Mouse (Mus musculus) erythroblast, adult 5-6 weeks (primary cell): Measurements from ENCODE around the gene AC141477.1. TPM values are rescaled to one million over a fixed set of nuclear protein-coding genes. Genes with fewer than 3 reads are reported as not detected.

Source experiments
- ATAC-seq: replicated peaks from 2 replicates; pipeline ENCODE4 v1.8.0; 2016; ENCODE audit warnings: moderate number of reproducible peaks, mild to moderate bottlenecking, moderate TSS enrichment, inconsistent platforms; ENCODE audit not compliant: poor library complexity, low FRiP score, severe bottlenecking
- total RNA-seq, 2 experiments: library from RNA; stranded (forward) in 1 of 2; stranded (reverse) in 1 of 2; fragments of 150-400 nt in 1 of 2; fragments of 200-764, 138-1000 nt in 1 of 2; gene quantifications; 2 replicates each; pipeline versions ENCODE4 v1.2.3 to v1.2.4; 2015 to 2017; ENCODE audit warnings: low replicate concordance in 2 of 2

The AC141477.1 gene
- total RNA-seq (2015; ENCODE audit: low replicate concordance) (not detected in 2 replicates), total RNA-seq (2017; ENCODE audit: low replicate concordance) (not detected in 2 replicates)

DNA sequence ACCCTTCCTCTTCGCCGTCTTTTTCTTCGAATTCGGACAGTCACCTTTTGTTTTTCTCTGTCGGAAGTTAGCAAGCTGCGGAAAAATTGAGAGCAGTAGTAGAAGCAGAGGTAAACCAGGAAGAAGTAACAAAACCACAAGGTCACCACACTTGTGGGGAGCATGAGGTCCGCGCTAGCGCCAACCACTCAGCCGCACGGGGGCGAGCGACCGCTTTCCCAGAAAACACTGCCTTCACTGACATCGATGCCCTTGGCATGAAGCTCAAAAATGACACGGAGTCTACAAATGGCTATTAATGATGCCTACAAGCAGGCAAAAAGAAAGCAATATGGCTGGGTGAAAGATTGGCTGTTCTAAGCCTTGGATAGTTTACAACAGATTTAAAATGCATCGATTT, at the start of gene AC141477.1:
TSS of gene AC141477.1 (minus strand) at position 164 of the 400 bp plus-strand sequence.
- no peak for ATAC-seq

DNA sequence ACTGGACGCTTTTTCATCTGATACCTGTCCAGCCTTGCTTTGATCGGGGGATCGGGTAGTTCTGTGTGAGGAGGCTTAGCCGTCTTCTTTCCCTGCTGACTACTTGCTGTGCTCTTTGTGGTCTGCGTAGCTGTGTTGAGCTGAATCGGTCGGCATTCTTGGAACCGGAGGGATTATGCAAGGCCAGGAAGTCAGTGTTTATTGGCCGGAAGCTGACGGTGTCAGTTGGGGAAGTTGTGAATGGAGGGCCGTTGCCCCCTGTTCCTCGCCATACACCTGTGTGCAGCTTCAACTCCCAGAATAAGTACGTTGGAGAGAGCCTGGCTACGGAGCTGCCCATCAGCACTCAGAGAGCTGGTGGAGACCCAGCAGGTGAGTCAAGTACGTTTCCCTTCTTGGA, 49.0 kb upstream of the AC141477.1 start:
- ATAC-seq, result no peak

DNA sequence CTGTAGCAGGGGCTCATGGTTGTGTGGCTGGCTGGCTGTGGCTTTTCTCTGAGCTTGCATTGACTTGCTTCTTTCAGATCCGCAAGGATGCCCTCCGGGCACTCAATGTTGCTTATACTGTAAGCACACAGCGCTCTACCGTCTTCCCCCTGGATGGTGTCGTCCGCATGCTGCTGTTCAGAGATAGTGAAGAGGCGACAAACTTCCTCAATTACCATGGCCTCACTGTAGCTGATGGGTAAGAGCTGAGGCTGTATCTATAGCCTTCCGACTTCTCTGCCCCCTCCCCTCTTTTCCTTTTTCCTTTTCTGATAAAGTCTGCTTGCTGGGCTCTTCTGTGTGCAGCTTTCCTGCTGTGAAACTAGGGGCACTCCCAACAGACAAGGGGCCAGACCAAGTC, 48.0 kb upstream of the AC141477.1 start:
- no peak for ATAC-seq

DNA sequence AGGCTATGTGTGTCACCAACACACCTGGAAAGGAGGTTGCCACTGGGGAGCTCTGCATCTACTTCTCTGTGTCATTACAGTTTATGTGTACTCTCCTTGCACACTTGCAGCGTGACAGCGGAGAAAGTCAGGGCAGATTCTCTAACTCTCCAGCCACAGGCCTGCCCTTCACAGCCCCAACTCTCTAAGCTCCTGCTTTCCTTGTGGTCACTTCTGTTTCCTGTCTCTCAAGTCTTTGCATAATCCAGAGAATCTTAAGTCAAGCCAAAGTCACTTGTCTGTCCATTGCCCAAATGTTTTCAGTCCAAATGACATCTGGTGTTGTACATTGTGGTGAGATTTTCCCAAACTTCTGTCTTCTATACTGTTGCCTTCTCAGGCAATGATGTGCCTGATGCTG, 46.1 kb upstream of the AC141477.1 start:
- ATAC-seq, result no peak

DNA sequence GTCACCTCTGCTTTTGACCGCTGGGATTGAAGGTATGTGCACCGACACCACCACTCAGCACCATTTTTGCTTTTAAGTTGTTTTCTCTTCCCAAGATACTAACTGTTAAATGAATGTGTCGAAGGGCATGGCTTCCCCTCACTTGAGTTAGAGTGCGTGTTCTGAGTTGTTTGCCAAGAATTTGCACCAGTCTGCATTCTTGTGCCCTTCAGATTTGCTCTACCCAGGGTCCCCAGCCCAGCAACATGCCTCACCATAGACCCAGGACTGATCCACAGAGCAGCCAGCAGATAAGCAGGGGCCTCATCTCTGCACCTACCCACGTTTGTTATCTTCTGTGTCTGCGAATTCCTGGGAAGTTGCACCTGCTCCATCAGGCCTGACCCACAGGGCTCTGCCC, 41.2 kb upstream of the AC141477.1 start:
- ATAC-seq, result no peak

DNA sequence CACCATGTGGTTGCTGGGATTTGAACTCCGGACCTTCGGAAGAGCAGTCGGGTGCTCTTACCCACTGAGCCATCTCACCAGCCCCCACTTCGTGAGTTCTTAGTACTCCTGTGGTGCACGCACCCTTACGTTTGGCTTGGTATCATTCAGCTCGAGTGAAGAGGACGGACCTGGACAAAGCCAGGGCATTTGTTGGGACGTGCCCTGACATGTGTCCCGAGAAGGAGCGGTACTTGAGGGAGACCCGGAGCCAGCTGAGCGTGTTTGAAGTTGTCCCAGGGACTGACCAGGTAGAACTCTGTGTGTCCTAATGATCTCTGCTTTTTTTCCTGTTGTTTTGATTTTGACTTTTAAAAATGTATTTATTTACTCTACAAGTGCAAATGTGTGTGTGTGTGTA, 40.6 kb upstream of the AC141477.1 start:
- no peak for ATAC-seq

DNA sequence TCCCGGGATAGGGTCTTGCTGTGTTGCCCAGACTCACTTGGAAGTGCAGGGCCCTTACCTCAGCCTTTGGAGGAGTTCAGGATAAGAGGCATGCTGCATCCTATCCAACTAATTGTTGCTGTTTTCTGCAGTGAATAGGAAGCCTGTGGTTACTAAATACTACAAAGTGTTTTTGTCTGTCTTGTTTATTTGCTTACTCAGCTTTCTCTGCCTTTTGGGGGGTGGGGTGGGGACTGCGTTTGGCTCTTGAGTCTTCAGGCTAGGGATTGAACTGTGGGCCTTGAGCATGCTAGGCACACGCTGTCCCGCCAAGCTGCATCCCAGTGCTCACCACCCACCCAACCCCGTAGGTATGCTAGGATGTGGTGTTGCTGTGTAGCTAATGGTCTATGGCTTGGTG, 33.5 kb upstream of the AC141477.1 start:
- ATAC-seq, result no peak

DNA sequence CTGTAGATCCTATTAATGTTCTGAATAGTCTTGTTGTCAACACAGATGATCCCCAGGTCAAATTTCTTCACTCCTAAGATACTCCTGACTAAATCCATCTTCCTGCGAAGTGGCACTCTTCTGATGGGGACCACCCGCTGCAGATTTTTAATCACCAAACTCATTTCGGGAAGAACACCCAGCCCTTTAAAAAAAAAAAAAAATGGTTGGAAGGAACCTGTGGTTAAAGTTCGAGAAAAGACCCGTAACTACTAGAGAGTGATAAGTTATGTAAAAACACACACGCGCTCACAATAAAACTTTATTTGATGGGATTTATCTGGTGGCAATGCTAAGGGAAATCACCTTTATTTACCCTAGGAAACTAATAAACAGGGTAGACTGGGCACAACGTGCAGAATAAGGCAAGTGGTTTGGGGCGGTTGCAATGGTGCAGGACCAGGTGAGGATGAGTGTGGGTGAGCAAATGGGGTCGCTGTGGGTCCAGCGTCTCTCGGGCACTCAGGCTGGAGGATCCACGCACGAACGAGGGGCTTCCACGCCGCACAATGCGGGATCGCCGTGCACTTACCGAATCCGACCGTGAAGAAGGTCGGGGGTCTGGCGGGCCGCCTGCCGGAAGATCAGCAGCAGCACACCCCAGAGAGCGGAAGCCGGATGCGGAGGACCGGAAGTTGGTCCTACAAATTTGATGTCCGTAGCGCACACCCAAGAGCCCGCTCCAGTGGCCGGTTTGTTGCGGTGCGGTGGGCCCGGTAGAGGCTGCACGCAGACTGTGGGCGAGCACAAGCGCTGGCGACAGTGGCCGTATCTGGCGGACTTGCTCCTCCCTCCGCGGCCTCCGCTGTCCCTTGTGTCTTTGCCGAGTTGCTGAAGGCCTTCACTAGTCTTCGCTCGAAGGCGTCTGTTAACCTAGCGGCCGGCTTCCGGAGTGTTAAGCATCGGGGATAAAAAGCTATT, 28.2 kb upstream of the AC141477.1 start, which contains the start of the genes Mcm3ap and Ybey:
TSS of gene Mcm3ap (plus strand) at position 725 of the 960 bp plus-strand sequence.
TSS of gene Ybey (minus strand) at position 912 of the 960 bp plus-strand sequence.
- peak; percentile 98 for ATAC-seq

DNA sequence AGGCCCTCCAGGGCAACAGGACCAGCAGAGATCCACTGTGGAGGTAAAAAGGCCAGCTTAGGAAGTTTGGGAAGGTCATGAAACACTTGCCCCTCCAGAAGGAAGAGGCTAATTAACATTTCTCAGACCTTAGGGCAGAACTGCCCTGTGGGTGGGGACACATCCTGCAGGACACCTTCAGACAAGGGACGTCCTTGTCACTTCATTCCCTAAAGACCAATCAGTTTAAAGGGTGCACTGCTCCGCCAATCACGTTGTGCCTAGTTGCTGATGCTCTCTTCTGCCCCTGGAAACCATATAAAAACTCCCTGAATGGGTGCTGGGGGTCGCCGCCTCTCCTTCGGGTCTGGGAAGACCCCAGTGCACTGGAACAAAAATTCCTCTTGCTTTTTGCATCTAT, 22.5 kb upstream of the AC141477.1 start:
- ATAC-seq, result no peak

DNA sequence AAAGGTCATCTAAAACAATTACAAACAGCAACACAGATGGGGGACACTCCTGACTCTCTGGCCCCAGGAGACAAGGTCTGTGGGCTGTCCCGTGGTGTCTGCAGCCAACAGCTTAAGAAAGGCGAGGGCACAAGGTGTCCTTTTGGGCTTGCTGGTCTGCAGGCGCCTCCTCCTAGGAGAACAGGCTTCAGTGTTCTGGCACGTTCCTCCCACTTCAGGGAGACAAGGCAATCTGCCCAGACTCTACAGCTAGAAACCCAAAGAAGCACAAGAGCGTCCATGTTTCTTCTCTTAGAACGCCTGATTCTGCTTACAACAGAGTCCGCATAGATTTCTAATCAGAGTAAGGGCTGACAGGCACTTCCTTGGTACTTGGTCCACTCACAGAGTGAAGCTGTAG, 22.1 kb upstream of the AC141477.1 start:
- no peak for ATAC-seq

DNA sequence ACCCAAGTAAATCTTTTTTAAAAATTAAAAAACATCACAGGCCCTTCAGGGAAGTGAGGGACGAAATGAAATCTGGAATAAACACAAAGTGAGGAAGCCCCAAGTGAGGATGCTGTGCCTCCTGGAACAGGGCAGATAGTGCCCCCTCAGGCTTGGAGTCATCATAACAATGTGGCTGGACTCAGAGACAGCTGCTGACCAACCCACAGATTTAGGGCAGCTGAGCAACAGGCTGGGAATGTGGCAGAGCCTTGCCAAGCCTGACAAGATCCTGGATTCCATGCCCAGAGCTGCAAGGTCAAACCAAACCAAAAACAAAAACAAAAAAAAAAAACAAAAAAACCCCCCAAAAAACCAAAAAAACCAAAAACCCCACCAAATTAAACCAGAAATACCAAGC, 21.0 kb upstream of the AC141477.1 start:
- no peak for ATAC-seq

DNA sequence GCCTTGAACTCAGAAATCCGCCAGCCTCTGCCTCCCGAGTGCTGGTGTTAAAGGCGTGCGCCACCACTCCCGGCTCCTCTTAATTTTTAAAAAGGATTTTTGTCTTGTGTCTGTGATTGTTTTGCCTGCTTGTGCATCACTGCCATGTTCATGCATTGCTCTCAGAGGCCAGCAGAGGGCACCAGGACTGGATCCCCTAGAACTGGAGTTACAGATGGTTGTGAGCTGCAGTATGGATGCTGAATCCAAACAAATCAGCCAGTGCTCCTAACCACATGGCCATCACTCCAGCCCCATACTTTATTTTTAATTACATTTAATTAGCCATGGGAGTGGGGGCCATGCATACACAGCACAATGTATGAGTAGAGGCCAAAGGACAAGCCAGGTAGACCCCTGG, 15.0 kb upstream of the AC141477.1 start:
- ATAC-seq, result no peak; the same call in 1 of the 2 replicates

DNA sequence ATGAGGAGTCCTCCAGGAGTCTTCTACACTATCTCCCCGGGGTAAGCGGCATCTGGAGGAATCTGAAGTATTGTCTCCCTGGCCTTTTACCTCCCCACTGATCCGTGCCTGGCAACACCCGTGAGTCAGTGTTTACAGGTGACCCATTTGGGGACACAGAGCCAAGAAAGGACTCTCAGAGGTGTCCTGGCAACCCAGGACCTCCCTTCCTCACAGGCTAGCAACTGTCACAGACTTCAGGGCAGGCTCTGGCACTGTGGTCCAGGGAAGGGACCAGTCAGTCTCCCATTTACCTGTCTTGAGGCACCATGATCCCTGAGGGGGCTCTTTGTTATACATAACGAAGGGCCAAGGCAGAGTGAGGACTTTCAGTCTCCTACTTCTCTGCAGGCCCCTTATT, 8.6 kb upstream of the AC141477.1 start, which contains the start of gene 2610028H24Rik:
TSS of gene 2610028H24Rik (plus strand) at position 231 of the 400 bp plus-strand sequence.
- ATAC-seq, result no peak

DNA sequence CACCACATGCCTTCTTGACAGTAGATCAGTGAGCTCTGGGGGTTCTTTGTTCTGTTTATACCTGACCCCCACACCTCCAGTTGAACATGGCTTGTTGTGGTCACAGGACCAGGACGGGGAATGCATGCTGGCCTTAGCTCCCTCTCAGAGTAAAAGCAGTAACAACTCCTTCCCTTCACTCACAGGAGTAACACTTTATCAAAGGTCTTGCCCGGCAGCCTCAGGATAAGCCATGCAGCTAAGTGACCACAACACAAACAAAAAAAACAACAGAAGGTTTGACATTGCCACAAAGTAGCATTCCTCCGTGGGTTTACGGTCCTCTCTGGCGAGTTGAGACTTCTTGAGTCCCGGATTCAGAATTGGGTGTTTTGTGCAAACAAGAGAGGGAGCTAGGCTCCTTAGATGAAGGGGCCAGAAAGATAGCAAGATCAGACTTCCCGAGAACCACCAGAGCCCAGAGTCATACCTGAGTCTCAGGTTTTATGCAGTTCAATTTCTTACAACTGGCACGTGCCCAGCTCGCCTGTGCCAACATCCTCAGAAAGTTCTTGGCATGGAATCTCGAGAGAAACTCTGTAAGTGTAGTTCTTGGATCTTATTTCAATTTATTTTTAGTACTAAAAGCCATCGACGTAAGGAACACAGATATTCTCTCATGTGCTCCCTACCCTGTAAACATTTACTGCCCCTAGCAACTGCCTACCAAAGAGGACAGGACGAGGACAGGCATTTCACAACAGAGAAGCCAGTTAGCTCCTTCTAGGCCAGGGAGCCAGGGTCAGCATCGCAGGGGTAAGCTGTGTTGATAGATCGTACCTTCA, 7.4 kb upstream of the AC141477.1 start:
- ATAC-seq, result no peak

DNA sequence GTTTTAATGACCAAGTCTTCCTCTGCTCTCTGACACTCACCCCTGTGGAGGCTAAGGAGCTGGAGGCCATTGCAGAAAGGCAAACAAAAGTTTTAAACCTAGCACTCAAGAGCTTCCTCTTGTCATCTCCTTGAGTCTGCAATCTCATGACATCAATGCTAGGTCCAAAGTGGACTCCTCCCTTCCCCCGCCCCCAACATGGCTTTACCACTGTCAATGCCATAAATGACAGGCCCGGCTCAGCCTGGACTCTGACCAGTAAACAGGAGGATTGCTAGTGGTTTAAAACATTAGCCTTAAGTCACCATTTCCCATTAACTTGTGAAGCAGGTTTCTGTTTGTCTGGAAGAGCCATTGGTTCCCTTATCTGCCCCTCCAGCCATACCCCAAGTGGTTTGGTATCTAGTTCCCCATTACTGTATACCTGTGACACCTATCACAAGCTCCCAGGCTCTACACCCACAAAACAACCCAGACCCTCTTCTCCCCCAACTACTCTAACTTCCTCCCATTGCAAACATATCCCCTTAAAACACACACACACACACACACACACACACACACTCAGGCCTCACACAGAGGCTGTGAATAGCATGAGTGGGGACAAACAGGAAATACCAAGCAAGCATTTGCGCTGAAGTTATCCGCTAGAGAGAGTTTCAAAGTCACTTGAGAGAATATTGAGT, 5.9 kb upstream of the AC141477.1 start:
- ATAC-seq, result no peak

DNA sequence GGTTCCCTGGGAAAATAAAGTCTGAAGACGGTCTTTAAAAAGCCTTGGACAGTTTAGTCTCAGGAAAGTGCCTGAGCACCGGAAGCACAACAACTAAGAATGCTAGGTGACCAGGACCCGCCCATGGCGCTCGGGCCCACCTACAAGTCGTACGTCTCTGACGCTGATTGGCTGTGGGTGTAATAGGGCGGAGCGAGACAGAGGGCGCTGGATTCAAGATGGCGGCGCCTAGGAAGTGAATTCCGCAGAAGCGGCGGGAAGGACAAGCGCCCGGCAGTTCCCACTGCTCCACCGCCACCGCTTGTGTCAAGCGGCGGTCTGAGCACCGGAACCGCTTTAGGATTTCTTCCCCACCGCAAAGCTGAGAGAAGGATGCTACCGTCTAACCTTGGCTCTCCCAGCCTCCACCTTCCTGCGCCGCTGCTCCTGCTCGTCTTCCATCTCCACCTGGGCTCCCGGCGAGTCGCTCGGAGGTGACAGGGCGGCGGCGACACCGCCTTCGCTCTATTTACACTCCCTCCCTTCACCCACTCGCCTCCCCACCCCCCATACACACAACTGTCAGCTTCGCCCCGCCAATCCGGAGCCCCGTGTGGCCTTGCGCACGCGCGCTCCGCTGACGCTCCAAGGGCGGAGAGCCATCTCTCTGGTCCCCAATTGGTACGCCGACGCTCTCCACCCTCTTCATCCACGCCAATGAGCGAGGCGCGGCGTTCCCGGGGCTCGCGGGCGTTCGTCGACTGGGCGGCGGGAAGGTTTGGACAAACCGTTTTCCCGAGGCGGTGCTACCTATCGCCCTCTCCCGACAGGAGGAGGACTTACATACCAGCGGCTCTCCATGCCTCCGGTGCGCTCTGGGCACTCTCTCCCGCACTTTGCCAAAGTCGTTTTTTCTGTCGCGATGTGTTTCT, 2.2 kb upstream of the AC141477.1 start, which contains the start of gene Pcnt:
TSS of gene Pcnt (minus strand) at position 609 of the 911 bp plus-strand sequence.
- peak; percentile 93 for ATAC-seq

DNA sequence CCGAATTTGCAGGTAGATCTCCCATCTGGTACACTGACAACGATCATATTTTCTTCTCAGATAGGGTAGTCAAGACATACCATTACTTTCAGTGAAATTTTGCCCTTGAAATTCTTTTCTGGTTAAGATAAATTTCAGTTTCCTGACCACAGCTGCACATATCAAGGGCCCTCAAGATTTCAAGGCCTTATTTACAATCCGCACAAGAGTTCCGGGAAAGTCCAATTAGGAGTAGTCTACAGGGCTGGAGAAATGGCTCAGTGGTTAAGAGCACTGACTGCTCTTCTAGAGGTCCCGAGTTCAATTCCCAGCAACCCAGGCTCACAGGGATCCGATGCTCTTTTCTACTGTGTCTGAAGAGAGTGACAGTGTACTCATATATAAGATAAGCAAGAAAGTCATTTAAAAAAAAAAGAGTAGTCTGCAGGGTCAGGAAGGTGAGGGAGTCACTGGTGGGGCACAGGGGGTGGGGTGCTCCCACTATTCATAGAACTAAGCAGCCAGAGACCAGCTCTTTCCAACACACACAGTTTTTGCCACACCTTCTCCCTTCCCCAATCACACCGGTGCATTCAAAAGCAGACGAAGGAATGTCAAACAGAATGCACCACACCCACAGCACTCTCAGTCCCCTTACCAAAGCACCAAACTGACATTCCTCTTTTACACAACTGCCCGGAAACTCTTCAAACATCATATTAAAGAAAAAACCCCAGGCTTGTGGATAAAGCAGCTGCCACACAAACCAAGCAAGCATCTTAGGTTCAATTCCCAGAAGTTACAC, 945 bp downstream of the AC141477.1 start:
- ATAC-seq, result no peak

DNA sequence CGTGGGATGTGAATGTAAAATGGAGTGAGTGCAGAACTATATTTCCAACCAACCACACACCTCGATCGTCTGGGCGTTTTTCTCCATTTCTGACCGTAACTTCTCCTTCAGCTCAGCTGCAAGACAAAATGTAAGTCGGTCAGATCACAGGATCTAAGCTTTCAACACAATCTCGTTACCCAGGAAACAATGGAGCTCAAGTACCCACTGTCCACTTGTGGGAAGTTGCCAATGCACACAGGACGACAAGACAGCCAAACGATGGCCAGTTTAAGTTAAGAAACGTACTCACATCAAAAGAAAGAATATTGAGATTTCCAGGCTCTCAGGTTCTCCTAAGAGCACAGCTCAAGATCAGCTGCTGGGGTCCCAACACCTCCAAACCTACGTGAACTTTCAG, 6.3 kb downstream of the AC141477.1 start:
- ATAC-seq, result no peak
